Mouse (Mus musculus): Measurements from ENCODE around the gene Pik3r6. TPM values are rescaled to one million over a fixed set of nuclear protein-coding genes. Genes with fewer than 3 reads are reported as not detected.

The Pik3r6 gene
- total RNA-seq (2022): 1 to 10 TPM; 1.5 to 6.2 (median 2.5) TPM

DNA sequence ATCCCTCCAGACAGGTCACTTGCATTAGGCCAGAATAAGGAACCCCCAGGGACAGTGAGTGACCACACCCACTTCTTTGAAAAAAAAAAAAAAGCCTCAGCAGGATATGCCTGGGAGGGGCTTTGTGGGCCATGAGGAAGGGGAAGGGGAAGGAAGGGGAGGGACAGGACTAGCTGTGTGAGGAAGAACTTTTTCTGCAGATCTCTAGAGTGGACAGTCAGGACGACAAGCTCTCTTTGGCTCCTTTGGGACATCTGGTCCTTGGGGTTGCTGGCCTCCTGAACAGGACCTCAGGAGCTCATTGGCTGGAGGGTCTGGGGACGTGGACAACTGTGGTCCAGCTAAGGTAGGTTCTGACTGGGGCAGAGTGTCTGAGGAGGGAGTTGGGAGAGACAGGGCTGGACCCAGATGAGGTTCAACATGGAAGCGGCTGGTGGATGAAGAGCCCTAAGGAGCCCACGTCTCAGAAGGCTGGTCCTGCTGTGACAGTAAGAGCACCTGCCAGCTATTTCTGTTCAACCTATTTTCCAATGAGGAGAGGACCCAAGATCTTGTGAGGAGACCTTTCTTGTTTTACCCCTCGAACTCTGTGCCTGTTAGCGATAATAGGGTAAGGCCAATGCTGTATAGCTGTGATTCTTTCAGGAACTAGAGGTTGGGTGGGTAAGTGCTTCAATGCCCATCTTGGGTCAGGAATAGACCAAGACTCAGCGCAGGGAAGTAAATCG lies at the start of gene Pik3r6:
TSS of gene Pik3r6 (plus strand) at position 118 of the 728 bp plus-strand sequence.
- no peak for DNase-seq (ENCODE audit: low spot score in 2 of 2)

DNA sequence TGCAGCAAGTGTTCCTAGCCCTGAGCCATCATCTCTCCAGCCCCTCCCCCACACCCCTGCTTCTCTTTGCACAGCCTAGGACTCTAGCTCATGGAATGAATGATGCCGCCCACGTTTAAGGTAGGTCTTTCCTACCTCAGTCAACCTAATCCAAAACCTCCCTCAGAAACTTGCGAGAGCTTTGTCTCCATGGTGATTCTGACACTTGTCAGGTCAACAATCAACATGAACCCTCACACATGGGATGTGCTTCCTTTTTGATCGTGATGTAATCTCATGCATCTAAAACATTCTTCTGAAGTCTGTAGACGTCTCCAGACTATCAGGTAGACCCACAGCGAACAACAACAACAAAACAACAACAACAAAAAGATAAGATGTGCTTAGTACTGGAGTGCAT lies 49.5 kb upstream of the Pik3r6 start:
- DNase-seq (ENCODE audit: low spot score in 2 of 2): no peak

DNA sequence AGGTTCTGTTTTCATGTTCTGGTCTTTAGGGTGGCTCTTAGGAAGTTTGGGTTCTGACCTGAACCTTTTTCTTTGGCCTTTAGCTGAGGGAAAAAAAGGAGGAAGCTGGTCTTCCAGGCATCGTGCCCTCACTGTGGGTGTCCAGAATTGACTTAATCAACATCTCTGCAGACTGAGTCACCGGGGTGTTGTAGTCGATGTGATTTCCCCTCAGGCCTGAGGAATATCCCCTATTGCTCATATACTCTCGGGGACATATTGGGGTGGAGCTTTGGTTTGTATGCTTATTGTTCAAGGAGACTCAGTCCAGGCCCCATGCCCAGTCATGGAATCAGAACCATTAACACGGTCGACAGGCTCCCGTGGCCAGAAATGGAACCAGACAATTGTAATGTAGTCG lies 44.7 kb upstream of the Pik3r6 start:
- no peak for DNase-seq (ENCODE audit: low spot score in 2 of 2)

DNA sequence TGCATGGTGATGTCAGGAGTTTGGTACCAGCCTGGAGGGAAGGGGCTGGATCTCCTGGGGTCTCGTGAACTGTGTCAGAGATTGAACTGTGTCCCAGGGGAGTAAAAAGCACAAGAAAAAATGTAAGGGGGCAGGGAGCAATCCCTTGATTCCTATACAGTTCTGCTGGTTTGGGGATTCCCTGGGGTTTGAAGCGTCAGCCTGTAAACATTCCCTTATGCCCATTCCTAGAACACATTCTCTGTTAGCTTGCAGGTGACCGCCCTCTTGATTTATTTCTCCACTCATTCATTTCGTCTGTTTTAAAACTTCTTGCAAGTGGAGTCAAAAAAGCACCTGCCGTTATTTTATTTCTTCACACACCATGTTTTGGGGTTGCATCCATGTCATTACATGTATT lies 43.8 kb upstream of the Pik3r6 start:
- DNase-seq (ENCODE audit: low spot score in 2 of 2): no peak

DNA sequence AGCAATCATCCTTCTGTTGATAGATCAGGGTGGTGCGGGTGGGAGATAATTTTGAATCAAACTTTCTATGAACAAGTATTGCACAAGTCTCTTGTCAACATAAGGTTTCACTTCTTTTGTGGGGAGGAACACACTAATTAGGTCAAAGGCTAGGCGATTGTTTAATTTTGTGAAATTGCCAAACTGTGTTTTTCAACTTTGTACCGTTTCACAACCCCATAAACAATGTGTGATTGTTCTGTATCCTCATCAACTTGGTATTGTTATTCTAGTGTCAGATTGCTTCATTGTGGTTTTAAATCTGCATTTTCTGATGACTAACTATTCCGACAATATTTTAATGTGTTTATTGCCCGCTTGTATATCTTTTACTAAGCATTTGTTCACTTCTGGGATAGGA lies 43.3 kb upstream of the Pik3r6 start:
- DNase-seq (ENCODE audit: low spot score in 2 of 2): no peak

DNA sequence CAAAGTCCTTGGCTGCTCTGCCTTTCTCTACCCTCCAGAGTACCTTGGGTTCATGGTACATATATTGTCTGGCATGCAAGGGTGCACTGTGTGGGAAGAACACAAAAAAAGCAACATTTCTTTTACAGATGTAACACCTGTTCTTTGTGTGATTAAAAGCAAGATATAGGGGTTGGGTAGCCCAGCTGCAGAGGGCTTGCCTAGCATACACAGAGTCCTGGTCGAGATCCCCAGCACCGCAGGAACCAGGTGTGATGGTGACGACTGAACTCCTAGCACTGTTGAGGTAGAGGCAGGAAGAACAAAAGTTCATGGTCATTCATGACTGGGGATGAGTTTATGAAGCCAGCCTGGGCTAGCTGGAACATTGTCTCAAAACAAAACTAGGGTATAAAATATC lies 40.1 kb upstream of the Pik3r6 start:
- no peak for DNase-seq (ENCODE audit: low spot score in 2 of 2)

DNA sequence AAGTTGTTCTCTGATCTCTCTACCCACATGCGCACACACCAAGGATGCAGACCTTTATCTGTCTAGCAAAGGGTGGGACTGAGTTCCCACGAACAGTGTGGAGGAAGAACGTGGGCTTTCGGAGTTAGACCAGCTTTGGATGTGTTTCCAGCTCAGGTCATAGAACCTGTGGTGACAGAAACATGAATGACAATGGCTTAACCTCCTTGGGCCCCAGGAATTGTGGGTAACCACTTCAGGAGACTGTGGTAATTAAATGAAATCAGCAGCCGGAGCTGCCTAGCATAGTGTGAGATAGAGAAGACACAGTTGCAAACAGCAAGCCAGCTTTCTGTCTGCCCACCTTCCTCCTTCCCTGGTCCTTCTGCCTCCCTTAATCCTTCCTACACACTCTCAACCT lies 38.6 kb upstream of the Pik3r6 start:
- DNase-seq (ENCODE audit: low spot score in 2 of 2): no peak

DNA sequence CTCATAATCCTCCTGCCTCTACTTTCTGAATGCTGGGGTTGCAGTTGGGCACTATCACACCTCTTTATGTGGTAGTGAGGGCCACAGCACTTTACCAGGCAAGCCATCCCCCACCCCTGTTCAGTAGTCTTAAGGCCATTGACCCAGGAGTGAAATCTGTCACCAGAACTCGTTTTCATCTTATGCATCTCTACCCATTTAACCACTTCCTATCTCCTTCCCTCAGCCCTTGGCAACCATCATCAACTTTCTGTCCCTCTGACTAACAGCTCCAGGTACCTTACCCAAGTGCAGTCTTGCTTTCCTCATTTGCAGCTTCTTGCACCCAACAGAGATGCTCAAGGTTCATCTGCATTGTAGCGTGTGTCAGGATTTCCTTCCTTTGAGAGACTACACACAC lies 37.7 kb upstream of the Pik3r6 start:
- no peak for DNase-seq (ENCODE audit: low spot score in 2 of 2)

DNA sequence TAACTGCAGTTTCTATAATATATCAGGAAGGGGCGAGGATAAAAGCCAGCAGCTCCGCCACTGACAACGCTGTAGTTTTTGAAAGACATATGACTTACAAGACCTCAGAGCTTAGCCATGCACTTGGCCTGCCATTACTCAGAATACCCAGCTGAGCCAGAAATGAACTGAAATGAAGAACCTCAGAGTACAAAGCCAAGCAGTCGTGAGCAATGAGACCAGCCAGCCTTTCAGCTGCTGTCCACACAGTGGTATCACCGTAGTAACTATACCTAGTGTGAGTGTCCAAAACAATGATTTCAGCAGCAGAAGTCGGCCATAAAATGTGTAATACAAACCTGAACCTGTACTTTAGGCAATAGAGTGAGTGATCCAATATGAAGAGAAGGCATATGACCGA lies 35.4 kb upstream of the Pik3r6 start:
- DNase-seq (ENCODE audit: low spot score in 2 of 2): no peak

DNA sequence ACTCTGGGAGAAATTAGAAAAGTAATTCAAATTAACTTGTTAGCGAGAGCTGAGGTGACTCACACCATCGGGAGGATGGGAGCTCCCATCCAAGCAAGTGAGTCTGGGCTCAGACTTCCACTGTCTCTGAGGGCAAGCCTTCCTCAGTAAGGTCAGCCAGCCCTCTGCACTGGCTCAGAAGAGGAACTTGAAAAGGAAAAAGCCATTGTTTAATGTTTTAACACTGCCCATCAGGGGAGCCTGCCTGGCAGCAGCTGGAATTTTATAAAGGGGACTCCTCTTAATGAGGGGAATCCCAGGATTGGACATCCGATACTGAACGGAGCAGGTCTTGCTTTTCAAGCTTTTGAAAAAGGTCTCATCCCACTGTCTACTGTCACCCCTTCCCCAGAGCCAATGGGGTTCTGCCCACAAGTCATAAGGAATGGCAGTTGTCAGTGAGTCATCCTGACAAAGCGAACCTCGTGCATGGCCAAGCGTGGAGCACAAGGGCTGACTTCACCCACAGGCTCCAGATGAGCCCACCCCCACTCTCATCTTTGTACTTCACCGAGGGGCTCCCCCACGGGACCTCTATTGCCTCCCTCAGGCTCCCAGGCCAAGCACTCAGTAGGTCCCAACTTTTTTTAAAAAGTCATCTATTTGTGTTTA lies 34.7 kb upstream of the Pik3r6 start:
- no peak for DNase-seq (ENCODE audit: low spot score in 2 of 2)

DNA sequence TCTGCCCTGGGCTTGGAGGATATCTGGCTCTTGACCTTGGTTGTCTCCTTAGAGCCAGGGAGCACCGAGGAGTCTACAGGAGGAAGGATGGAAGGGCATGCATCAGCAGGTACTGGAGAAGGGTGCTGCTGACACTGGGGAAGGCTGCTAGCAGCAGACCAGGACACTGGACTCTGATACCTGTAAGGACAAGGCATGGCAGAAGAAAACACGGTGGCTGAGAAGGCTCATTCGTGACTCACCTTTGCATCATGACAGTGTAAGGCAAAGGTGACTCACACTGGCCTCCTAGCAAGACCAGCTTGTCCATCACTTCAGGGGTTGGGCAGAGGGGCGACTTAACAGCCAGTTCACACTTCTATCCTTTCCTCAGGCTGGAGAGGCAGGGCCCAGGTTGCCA lies 33.9 kb upstream of the Pik3r6 start:
- no peak for DNase-seq (ENCODE audit: low spot score in 2 of 2)

DNA sequence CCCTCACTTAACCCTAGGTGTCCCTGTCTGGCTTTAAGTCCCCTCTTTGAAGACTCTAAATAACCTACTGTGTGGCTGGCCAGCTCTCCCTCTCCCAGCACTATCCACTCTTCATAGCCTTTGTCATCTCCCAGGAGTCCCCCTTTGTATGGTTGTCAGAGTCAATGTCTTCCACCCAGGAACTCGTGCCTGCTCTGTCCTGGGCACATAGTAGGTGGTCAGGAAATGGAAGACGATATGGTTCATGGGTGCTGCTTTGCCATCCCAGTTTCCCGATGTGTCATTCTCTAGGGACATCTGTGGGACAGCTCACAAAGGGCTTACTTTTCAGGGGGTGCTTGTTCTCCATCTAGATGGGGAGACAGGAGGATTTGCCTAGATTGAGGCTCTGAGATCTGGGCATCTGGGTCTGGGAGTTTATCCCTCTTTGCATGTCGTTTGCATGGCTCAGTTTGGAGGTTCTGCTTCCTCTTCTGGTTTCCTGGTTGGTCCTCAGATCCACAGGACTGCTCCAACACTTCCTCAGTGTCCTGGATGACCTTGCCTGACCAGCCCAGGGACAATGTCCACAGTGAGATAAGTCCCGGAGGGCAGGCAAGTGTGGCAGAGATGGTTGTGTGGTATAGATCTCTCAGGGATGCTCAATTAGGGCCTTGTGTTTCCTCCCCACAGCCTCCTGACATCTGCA lies 30.5 kb upstream of the Pik3r6 start:
- no peak for DNase-seq (ENCODE audit: low spot score in 2 of 2)

DNA sequence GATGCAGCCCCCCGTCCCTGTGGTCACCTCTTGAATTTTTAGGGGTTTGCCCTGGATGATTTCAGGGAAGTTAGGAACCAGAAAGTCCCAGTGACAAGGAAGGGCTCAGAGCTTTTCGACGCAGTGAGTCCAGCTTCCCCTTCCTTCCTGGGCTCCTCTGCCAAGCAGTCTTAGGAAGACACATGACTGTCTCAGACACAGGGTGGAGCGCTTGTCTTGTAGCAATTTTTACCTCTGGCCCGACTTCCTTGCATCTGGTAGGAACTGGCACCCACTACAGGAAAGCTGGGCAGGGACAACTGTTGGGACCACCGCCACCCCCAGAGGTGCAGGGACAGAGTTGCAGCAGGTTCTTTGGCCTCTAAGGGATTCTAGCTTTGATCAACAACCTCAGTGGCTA lies 28.2 kb upstream of the Pik3r6 start:
- no peak for DNase-seq (ENCODE audit: low spot score in 2 of 2)

DNA sequence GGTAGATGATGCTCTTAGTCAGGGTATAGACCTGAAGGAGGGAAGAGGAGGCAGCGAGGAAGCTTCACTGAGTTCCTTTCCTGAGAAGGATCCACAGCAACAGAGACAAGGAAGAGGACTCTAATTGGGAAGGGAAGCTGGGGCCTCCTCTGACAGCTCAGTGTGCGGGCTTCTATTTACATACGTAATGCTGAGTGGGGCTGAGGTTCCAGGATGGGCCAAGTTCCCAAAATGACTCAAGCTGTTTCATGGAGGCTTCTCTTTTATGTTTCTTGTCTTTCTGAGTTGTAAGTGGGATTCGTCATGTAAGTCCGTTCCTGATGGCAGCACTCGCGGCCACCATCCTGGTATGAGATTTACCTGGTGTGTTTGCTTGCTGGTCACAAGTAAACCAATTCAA lies 27.1 kb upstream of the Pik3r6 start:
- no peak for DNase-seq (ENCODE audit: low spot score in 2 of 2)

DNA sequence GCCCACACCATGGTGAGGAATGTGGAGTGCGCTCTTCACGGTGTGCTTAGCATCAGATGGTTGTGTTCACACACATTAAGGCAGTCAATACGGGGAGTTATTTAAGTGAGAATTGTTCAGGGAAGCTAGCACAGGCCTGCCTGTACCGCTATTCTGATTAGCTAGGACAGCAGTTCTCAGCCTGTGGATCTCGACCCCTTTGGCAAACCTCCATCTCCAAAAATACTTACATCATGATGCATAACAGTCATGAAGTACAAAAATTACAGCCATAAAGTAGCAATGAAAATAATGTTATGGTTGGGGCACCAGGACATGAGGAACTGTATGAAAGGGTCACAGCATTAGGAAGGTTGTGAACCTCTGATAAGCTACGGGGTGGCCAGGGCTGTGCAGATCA lies 25.2 kb upstream of the Pik3r6 start:
- no peak for DNase-seq (ENCODE audit: low spot score in 2 of 2)

DNA sequence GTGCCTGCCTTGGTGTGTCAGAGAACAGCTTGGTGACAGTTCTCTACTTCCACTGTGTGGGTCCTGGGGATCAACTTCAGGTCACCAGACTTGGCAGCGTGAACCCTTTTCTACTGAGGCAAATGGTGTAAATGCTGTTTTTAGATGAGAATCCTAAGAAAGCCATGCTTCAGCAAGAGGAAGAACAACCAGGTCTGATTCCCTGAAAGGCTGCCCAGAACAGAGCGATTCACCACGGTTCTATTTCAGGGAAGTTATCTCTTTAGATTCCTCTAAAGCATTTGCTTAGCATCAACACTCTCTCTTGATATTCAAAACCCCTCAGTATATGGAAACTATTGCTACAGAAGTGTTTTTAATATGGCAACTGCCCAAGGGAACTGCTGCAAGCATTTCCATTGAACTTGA lies 24.2 kb upstream of the Pik3r6 start:
- DNase-seq (ENCODE audit: low spot score in 2 of 2): no peak

DNA sequence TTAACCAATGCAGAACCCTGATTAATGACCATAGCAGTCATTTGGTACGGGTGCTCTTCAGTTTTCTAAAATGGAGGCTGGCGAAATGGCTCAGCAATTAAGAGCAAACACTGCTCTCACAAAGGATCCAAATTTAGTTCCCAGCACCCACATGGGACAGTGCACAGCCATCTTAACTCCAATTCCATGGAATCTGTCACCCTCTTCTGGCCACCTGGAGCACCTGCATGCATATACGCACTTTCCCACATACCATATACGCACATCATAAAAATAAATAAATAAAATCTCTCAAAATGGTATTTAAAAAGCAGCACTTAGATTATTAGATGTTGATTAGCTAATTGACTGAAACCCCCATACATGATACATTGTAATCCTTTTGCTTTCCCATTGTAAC lies 22.2 kb upstream of the Pik3r6 start:
- no peak for DNase-seq (ENCODE audit: low spot score in 2 of 2)

DNA sequence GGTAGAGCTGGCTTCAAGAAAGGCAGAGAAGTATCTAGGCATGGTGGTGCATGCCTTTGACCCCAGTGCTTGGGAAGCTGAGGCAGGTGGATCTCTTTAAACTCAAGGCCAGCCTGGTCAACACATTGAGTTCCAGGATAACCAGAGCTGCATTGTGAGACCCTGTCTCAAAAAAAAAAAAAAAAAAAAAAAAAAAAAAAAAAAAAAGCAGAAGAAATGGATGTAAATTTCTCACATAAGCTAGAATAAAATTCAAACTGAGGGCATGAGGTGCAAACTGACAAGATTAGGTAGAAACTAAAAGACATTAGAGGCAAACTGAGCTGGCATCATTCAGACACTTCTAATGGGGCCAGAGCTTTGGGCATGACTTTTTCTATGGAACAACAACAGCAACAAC lies 20.8 kb upstream of the Pik3r6 start:
- DNase-seq (ENCODE audit: low spot score in 2 of 2): no peak

DNA sequence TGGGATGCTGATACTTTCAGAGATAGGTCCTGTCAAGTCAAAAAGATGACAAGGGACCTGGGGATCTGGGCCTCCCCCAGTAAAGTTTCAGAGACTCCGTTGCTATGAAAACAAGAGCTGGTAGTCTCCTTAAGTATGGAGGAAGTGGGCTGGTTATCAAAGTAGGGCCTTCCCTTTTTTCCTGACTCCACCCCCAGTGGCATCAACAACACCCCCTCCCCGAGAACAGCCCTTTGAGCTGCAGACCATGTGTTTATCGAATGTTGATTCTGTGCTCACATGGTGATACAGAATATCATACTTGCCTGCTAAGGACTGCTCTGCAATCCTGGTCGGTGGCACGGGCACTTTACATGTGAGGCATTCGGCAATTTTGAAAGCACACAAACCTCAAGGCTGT lies 19.6 kb upstream of the Pik3r6 start:
- no peak for DNase-seq (ENCODE audit: low spot score in 2 of 2)

DNA sequence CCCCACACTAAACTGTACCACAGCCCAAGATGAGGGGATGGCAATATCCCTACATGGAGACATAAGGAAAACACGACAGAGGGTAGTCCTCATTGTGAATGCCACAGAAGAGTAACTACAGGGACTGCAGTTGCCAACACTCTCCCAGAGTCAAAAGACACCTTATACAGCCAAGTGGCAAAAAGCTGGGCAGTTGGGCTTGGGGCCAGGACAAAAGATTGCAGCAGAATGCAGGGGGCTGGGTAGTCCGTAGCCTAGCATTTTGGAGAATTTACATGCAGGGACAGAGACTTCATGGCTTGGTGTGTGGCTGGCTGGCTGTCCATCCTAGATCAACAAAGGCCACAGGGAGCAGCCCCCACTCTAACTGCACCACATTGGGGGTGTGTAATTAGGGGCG lies 18.4 kb upstream of the Pik3r6 start:
- no peak for DNase-seq (ENCODE audit: low spot score in 2 of 2)

DNA sequence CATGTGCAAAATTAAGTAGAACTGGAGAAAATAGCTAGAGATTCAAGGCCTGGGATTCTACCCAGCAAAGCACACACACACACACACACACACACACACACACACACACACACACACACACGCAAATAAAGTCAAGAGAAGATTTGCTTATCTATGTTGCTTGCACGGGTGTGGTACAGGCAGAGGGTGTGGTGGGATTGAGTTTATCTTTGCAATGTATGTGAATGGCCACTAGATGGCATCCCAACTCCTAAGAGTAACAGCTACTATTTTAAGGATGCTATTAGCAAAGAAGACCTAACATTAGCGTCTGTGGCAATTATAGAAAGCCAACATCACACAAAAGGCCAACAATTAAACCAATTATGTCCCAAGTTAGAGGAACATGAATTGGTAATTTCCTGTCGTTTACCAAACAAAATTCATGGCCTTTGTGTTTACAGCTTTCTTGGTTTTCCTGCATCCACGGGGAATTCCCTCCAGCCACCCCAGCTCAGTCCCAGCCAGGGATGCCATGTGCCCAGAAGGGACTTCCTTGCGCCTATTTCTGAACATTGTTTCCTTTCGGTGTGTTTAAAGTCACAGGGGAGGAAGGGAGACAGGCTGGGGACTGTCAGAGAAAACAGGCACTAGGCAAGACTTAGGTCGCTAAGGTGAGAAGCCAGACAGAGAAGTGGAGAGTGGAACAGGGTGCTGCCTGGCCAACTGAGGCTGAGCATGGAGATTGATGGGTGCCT lies 17.4 kb upstream of the Pik3r6 start:
- peak in 1 of 2 experiments; percentile 40 for DNase-seq (ENCODE audit: low spot score in 2 of 2)

DNA sequence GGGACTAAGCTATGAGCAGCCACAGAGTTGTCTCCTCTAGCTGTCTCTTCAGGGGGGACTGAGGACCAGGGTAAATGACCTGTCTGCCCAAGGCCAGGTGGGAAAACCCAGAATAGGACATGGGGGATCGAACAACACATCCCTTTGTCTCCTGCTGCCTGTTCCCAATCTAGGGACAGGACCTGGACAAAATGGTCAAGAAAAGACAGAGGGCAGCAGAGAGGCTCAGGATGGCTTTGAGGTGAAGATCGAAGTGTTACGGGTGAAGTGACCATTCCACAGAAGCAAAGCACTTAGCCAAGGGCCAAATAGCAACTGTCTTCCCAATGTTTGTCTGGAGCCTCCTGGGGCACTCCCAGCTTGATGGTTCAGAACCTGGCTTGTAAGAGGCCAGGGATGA lies 16.7 kb upstream of the Pik3r6 start:
- no peak for DNase-seq (ENCODE audit: low spot score in 2 of 2)
